Mouse (Mus musculus) kidney, postnatal 0 days (tissue): Measurements from ENCODE around the gene Timeless. TPM values are rescaled to one million over a fixed set of nuclear protein-coding genes. Genes with fewer than 3 reads are reported as not detected.
"Not testable (repeated sequence)": the region's sequence is repeated elsewhere in the genome, so short reads cannot be mapped to it uniquely, and the experiment has no call there.

Source experiments
- ATAC-seq: fragments of 200-750 bp; cut with Nextera tagmentation; replicated peaks from 2 replicates; pipeline ENCODE4 v1.8.0; 2017; ENCODE audit warnings: low read depth, moderate number of reproducible peaks, moderate TSS enrichment, moderate library complexity; ENCODE audit not compliant: low FRiP score
- DNase-seq: peaks from one replicate; pipeline ENCODE4 v3.0.0-alpha.2; 2016; ENCODE audit warnings: low spot score
- H3K27ac ChIP-seq: fragments of 300-500 bp; sonication (generic); 2 replicates; pipeline ENCODE4 v1.5.1; 2014; ENCODE audit warnings: mild to moderate bottlenecking
- H3K27me3 ChIP-seq: fragments of 300-500 bp; sonication (generic); 2 replicates; pipeline ENCODE4 v1.6.1; 2014; ENCODE audit warnings: low read length, mixed read lengths; ENCODE audit not compliant: insufficient read depth
- H3K36me3 ChIP-seq: fragments of 300-500 bp; sonication (generic); 2 replicates; pipeline ENCODE4 v1.6.1; 2014; ENCODE audit warnings: low read length, mixed read lengths; ENCODE audit not compliant: insufficient read depth
- H3K4me1 ChIP-seq: fragments of 300-500 bp; sonication (generic); replicated peaks from 2 replicates; pipeline ENCODE4 v1.6.1; 2014; ENCODE audit warnings: antibody characterized with exemption, low read length, mixed read lengths; ENCODE audit not compliant: insufficient read depth
- H3K4me2 ChIP-seq: fragments of 300-500 bp; sonication (generic); 2 replicates; pipeline ENCODE4 v1.6.1; 2014; ENCODE audit warnings: mild to moderate bottlenecking, low read length, moderate library complexity, mixed read lengths
- H3K4me3 ChIP-seq: fragments of 300-500 bp; sonication (generic); replicated peaks from 2 replicates; pipeline ENCODE4 v1.5.1; 2014; ENCODE audit warnings: low read depth, low read length
- H3K9ac ChIP-seq: fragments of 300-500 bp; sonication (generic); 2 replicates; pipeline ENCODE4 v1.6.1; 2014; ENCODE audit warnings: low read depth, low read length
- H3K9me3 ChIP-seq: fragments of 300-500 bp; sonication (generic); replicated peaks from 2 replicates; pipeline ENCODE4 v1.6.1; 2016; ENCODE audit warnings: low read length, inconsistent platforms, mixed read lengths
- CTCF ChIP-seq: IDR thresholded peaks from 2 replicates; pipeline ENCODE4 v1.5.1; 2016; ENCODE audit warnings: antibody characterized with exemption, low read depth, mild to moderate bottlenecking, moderate library complexity
- WGBS: fragments of 180-500 bp; shearing (Covaris S2); extraction: QIAGEN DNeasy Blood & Tissue Kit; methylation state at CpG from one replicate; pipeline ENCODE4 v1.1.7; 2014; 5-methylcytosine and 5-hydroxymethylcytosine counted together
- polyA plus RNA-seq: library from polyadenylated mRNA; unstranded; fragments of >200 nt; fragmentation: Nextera tagmentation; extraction: Ambion mirVana; gene quantifications from 2 replicates; pipeline ENCODE4 v1.2.1, GENCODE M21; 2015

Timeless gene
- polyA plus RNA-seq, 1 experiment from 2014 or later = 26.4 TPM

- no peaks in the 10 kb centered on the region for H3K9me3 ChIP-seq
- DNase-seq (no peak), ATAC-seq (no peak)
- no peak for TF ChIP-seq CTCF
- H3K4me3 ChIP-seq = no peak overlapping the region
- H3K4me1 ChIP-seq = no peaks in the 10 kb centered on the region
- 90% methylated on average over 5 of the region's 5 CpGs for WGBS
- no peak overlapping the region for H3K4me2 ChIP-seq
- H3K36me3 ChIP-seq = no peaks in the 10 kb centered on the region
- no peaks in the 10 kb centered on the region for H3K27me3 ChIP-seq
- no peak overlapping the region for H3K27ac ChIP-seq
- no peak overlapping the region for H3K9ac ChIP-seq
These were observed 28.1 kb downstream of the Timeless start for GRCm38 (mm10) chr10:128259946-128260345.

GRCm38 (mm10) chr10:128260376-128260775, 28.5 kb downstream of the Timeless start:
- 72% methylated on average over 7 of the region's 7 CpGs for WGBS
- not testable (repeated sequence) for H3K27me3 ChIP-seq, H3K36me3 ChIP-seq, DNase-seq, H3K4me1 ChIP-seq, H3K4me2 ChIP-seq, H3K9ac ChIP-seq, H3K4me3 ChIP-seq, ATAC-seq, H3K27ac ChIP-seq, H3K9me3 ChIP-seq

- no peaks in the 10 kb centered on the region for H3K27me3 ChIP-seq
- no peak overlapping the region for H3K4me3 ChIP-seq
- no peak overlapping the region for H3K27ac ChIP-seq
- H3K9ac ChIP-seq = no peak overlapping the region
- TF ChIP-seq CTCF = no peak
- WGBS = 79% methylated on average over 22 of the region's 22 CpGs
- H3K9me3 ChIP-seq = no peaks in the 10 kb centered on the region
- no peak; the same call in 1 of the 2 replicates for ATAC-seq
- H3K4me2 ChIP-seq = no peak overlapping the region
- no peaks in the 10 kb centered on the region for H3K4me1 ChIP-seq
- H3K36me3 ChIP-seq = no peaks in the 10 kb centered on the region
- no peak for DNase-seq
These were observed 30.4 kb downstream of the Timeless start for GRCm38 (mm10) chr10:128262300-128262699.

- no peak overlapping the region for H3K27ac ChIP-seq
- TF ChIP-seq CTCF = no peak
These were observed 31.8 kb downstream of the Timeless start for GRCm38 (mm10) chr10:128263393-128264310.

GRCm38 (mm10) chr10:128268371-128268770, 36.5 kb downstream of the Timeless start, which contains the start of gene Apof:
Gene Apof (plus strand): TSS chr10:128268671.
- no peaks in the 10 kb centered on the region for H3K36me3 ChIP-seq
- no peak within 1 kb of the TSS for H3K4me3 ChIP-seq

More at GRCm38 (mm10) chr10:128263393-128264310, 31.8 kb downstream of the Timeless start:
- Histone ChIP-seq H3K36me3 (no peaks in the 10 kb centered on the region), H3K4me2 (no peak overlapping the region), H3K9me3 (no peaks in the 10 kb centered on the region), H3K4me1 (no peaks in the 10 kb centered on the region), H3K9ac (no peak overlapping the region), H3K4me3 (no peak overlapping the region), H3K27me3 (no peaks in the 10 kb centered on the region)
- ATAC-seq (no peak), DNase-seq (no peak)
- WGBS = 73% methylated on average over 6 of the region's 6 CpGs

GRCm38 (mm10) chr10:128269206-128269910, 37.5 kb downstream of the Timeless start:
- TF ChIP-seq CTCF = no peak
- H3K9ac ChIP-seq = peak overlapping the region; percentile 51; the same call in 1 of the 2 replicates
- ATAC-seq (no peak), DNase-seq (no peak)
- WGBS = 91% methylated on average over 16 of the region's 16 CpGs
- no peaks in the 10 kb centered on the region for H3K27me3 ChIP-seq
- H3K36me3 ChIP-seq = no peaks in the 10 kb centered on the region
- H3K4me2 ChIP-seq = peak overlapping the region; percentile 70; the same call in 1 of the 2 replicates
- H3K9me3 ChIP-seq = no peaks in the 10 kb centered on the region
- H3K27ac ChIP-seq = no peak overlapping the region
- 0 out of 2 replicates have a peak overlapping the region, but pooled peaks have one; percentile 88 for H3K4me3 ChIP-seq
- no peaks in the 10 kb centered on the region; the same call in 1 of the 2 replicates for H3K4me1 ChIP-seq

More at GRCm38 (mm10) chr10:128268371-128268770, 36.5 kb downstream of the Timeless start, which contains the start of gene Apof:
- Histone ChIP-seq H3K4me1 (no peaks in the 10 kb centered on the region; the same call in 1 of the 2 replicates), H3K27ac (no peak within 1 kb of the TSS), H3K9me3 (no peaks in the 10 kb centered on the region), H3K27me3 (no peaks in the 10 kb centered on the region), H3K9ac (no peak within 1 kb of the TSS), H3K4me2 (no peak within 1 kb of the TSS)
- TF ChIP-seq CTCF = no peak
- ATAC-seq (no peak), DNase-seq (no peak)
- WGBS = 85% methylated on average over 6 of the region's 6 CpGs
